Mouse (Mus musculus) activated CD4-positive, CD25-positive, alpha-beta regulatory T cell (primary cell): ENCODE results near the gene Vmn1r75. TPM values are rescaled to one million over a fixed set of nuclear protein-coding genes. Genes with fewer than 3 reads are reported as not detected.

ENCODE experiments used
- polyA plus RNA-seq, 2 experiments: library from polyadenylated mRNA; unstranded; fragments of 100-300 nt; shearing (Covaris generic); gene quantifications; one replicate each; pipeline ENCODE4 v1.2.1; 2017

Gene Vmn1r75
- under 1 TPM in 1 of 2 experiments, not detected in 1; 0.23 TPM for polyA plus RNA-seq

DNA sequence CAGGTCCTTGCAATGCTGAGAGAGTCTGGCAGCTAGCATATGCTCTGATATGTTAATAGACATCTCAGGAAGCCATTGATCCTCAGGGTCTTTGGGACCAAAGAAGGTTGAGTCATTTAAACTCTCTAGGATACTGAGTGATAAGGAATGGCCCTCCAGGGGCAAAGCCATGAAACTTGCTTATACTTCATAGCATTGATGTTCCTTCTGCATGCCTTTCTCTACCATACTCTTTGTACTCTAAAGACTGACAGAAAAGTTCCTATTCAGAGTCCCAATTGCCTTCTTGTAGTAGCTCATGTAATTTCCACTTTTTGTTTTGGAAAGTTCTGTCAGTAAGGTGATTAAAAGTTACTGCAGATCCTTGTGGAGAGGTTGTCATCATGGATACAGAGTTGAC, at the start of gene Vmn1r75:
Gene Vmn1r75 (plus strand): TSS at position 301 of the 400 bp plus-strand sequence.

DNA sequence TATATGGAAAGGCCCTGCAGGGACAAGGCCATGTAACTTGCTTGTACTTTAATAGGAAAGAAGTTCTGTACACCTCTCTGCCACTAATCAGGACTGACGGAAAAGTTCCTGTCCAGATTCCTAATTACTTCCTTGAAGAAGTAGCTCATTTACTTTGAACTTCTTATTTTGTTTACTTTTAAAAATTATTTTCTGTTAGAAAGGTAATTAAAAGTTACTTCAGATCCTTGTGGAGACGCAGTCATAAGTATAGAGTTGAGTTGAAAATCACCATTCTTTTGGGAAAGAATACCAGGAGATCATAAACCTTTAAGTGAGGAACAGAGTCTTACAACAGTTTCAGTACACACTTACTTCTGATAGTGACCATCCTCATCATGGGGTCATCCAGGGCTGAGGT, 40.8 kb upstream of the Vmn1r75 start, which contains the start of gene Vmn1r74:
Gene Vmn1r74 (plus strand): TSS at position 301 of the 400 bp plus-strand sequence.

Other genes with a start within 250 kb of the Vmn1r75 start
- gene Vmn1r72, start 194.5 kb upstream of the Vmn1r75 start, polyA plus RNA-seq: under 1 TPM in 1 of 2 experiments, not detected in 1; 0.04 TPM
- gene Vmn1r73, start 144.4 kb upstream of the Vmn1r75 start, polyA plus RNA-seq: not detected
- gene Vmn1r74, start 40.6 kb upstream of the Vmn1r75 start, polyA plus RNA-seq: under 1 TPM in 1 of 2 experiments, not detected in 1; 0.05 TPM
- not detected for gene Vmn1r76, start 63.6 kb downstream of the Vmn1r75 start, polyA plus RNA-seq
- under 1 TPM in 1 of 2 experiments, not detected in 1; 0.02 TPM for gene Vmn1r77, start 162.1 kb downstream of the Vmn1r75 start, polyA plus RNA-seq